Mouse (Mus musculus): ENCODE results near the gene Rwdd1.

DNA sequence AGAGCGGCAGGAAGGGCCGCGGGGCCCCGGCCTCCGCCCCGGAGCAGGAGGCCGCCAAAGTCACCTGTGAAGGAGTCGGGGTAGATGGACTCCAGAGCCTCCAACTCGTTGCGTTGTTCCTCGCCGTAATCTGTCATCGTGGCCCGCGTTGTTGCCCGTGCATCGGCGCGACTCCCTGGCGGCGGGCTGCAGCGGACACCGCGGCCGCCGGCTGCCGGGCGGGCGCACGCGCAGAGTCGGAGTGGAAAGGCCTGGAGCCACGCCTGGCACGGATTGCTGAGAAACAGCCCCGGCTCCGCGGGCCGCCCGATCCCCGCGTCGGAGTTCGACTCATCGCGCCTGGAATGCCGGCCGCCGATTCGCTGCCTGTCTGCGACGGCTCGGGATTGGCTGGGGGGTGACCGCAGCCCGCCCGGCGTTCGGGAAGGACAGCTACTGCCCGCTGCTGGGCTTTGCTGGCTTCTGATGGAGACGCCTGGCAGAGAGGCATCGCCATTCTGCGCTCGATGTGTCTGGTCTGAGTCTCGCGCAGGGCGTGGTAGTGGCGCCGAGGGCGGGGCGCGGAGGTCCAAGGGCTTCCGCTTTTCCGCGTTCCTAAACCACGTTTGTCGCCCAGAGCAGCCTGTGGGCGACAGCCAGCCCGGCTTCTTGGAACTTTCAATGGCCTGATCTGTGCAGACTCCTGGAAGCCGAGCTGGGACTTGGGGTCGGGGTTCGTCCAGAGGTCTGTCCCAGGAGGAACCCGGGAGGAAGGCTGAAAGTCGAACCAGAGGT is at the start of gene Rwdd1:
- no peak for TF ChIP-seq MYOG (IDR thresholded peaks at IDR 0.05; ENCODE audit: control insufficient read depth, extremely low read depth, insufficient read length)
- TF ChIP-seq CTCF (IDR thresholded peaks at IDR 0.05; ENCODE audit: control insufficient read depth, insufficient read depth, insufficient read length) = no peak
- TF ChIP-seq FOSL1 (IDR thresholded peaks at IDR 0.05; ENCODE audit: insufficient read depth, low read length, poor library complexity, severe bottlenecking) = no peak
- peak; percentile 76 for TF ChIP-seq MAX (IDR thresholded peaks at IDR 0.05)
- TF ChIP-seq MYOD1 (IDR thresholded peaks at IDR 0.05; ENCODE audit: control insufficient read depth, insufficient read length, low read depth) = no peak
- no peak for TF ChIP-seq USF1 (IDR thresholded peaks at IDR 0.05; ENCODE audit: low read depth)
